Mouse (Mus musculus) forebrain, postnatal 0 days (tissue): ENCODE measurements around the gene Map3k7. TPM values are rescaled to one million over a fixed set of nuclear protein-coding genes. Genes with fewer than 3 reads are reported as not detected.

Experiments
- ATAC-seq: fragments of 200-750 bp; cut with Nextera tagmentation; 2 replicates; pipeline ENCODE4 v1.8.0; 2017; ENCODE audit warnings: mild to moderate bottlenecking, moderate library complexity
- DNase-seq: peaks from one replicate; pipeline ENCODE4 v3.0.0-alpha.2; 2015
- H3K27ac ChIP-seq: fragments of 300-500 bp; sonication (generic); 2 replicates; pipeline ENCODE4 v1.5.1; 2014; ENCODE audit warnings: low read depth, mild to moderate bottlenecking, antibody characterized with exemption, low read length, moderate library complexity, mixed read lengths
- H3K27me3 ChIP-seq: fragments of 300-500 bp; sonication (generic); 2 replicates; pipeline ENCODE4 v1.6.1; 2014; ENCODE audit warnings: mild to moderate bottlenecking, low read length, mixed read lengths; ENCODE audit not compliant: insufficient read depth
- H3K36me3 ChIP-seq: fragments of 300-500 bp; sonication (generic); 2 replicates; pipeline ENCODE4 v1.6.1; 2014; ENCODE audit warnings: mild to moderate bottlenecking, moderate library complexity; ENCODE audit not compliant: insufficient read depth
- H3K4me1 ChIP-seq: fragments of 300-500 bp; sonication (generic); 2 replicates; pipeline ENCODE4 v1.6.1; 2014; ENCODE audit warnings: antibody characterized with exemption; ENCODE audit not compliant: insufficient read depth
- H3K4me2 ChIP-seq: fragments of 300-500 bp; sonication (generic); 2 replicates; pipeline ENCODE4 v1.6.1; 2014; ENCODE audit warnings: low read depth, mild to moderate bottlenecking, moderate library complexity
- H3K4me3 ChIP-seq: fragments of 300-500 bp; sonication (generic); 2 replicates; pipeline ENCODE4 v1.5.1; 2014; ENCODE audit warnings: low read depth, low read length, mixed read lengths
- H3K9ac ChIP-seq: fragments of 300-500 bp; sonication (generic); 2 replicates; pipeline ENCODE4 v1.6.1; 2014; ENCODE audit warnings: mild to moderate bottlenecking
- H3K9me3 ChIP-seq: fragments of 300-500 bp; sonication (generic); 2 replicates; pipeline ENCODE4 v1.6.1; 2016; ENCODE audit warnings: low read length
- CTCF ChIP-seq: sonication (generic); IDR thresholded peaks from 2 replicates; pipeline ENCODE4 v1.5.1; 2016; ENCODE audit warnings: antibody characterized with exemption, control low read depth, low read depth
- WGBS: fragments of 180-500 bp; shearing (Covaris S2); extraction: QIAGEN DNeasy Blood & Tissue Kit; methylation state at CpG from one replicate; pipeline ENCODE4 v1.1.7; 2014; 5-methylcytosine and 5-hydroxymethylcytosine counted together
- polyA plus RNA-seq: library from polyadenylated mRNA; unstranded; fragments of >200 nt; fragmentation: Nextera tagmentation; extraction: Ambion mirVana; gene quantifications from 2 replicates; pipeline ENCODE4 v1.2.1, GENCODE M21; 2015
- total RNA-seq: library from RNA; depleted of rRNA; stranded (reverse); fragments of >200 nt; gene quantifications from 2 replicates; pipeline ENCODE4 v1.2.3, GENCODE M21; 2014

The Map3k7 gene
- total and polyA plus RNA-seq, 2 experiments from 2014 or later = 17.6 to 53.6 TPM

- Histone ChIP-seq H3K4me1 (peaks cover 6% of the 10 kb centered on the region; the same call in 1 of the 2 replicates), H3K4me3 (no peak overlapping the region), H3K27ac (0 out of 2 replicates have a peak overlapping the region, but pooled peaks have one; percentile 9), H3K9me3 (no peaks in the 10 kb centered on the region), H3K36me3 (no peaks in the 10 kb centered on the region), H3K27me3 (no peaks in the 10 kb centered on the region), H3K9ac (no peak overlapping the region), H3K4me2 (no peak overlapping the region)
- 68% methylated on average over 7 of the region's 7 CpGs for WGBS
- peak; percentile 11 for DNase-seq
- TF ChIP-seq CTCF = no peak
- peak; percentile 47; the same call in 1 of the 2 replicates for ATAC-seq
These were observed 73.4 kb downstream of the Map3k7 start for GRCm38 (mm10) chr4:32037267-32037666.

- TF ChIP-seq CTCF = peak; percentile 53
- DNase-seq (peak; percentile 71), ATAC-seq (peak; percentile 78)
- no peaks in the 10 kb centered on the region for H3K36me3 ChIP-seq
- WGBS = 50% methylated on average over 15 of the region's 15 CpGs
- H3K4me2 ChIP-seq = no peak overlapping the region
- peak overlapping the region; percentile 62 for H3K27ac ChIP-seq
- H3K9ac ChIP-seq = no peak overlapping the region
- no peaks in the 10 kb centered on the region for H3K9me3 ChIP-seq
- peaks cover 6% of the 10 kb centered on the region; the same call in 1 of the 2 replicates for H3K4me1 ChIP-seq
- H3K4me3 ChIP-seq = no peak overlapping the region
- no peaks in the 10 kb centered on the region for H3K27me3 ChIP-seq
These were observed 78.0 kb downstream of the Map3k7 start for GRCm38 (mm10) chr4:32041741-32042452.

GRCm38 (mm10) chr4:32045234-32045633 lies 81.3 kb downstream of the Map3k7 start:
- Histone ChIP-seq H3K27ac (no peak overlapping the region), H3K27me3 (no peaks in the 10 kb centered on the region), H3K4me2 (no peak overlapping the region), H3K36me3 (no peaks in the 10 kb centered on the region), H3K4me1 (peaks cover 10% of the 10 kb centered on the region; the same call in 1 of the 2 replicates), H3K4me3 (no peak overlapping the region), H3K9ac (no peak overlapping the region), H3K9me3 (no peaks in the 10 kb centered on the region)
- DNase-seq (no peak), ATAC-seq (no peak)
- 11% methylated on average over 5 of the region's 5 CpGs for WGBS
- no peak for TF ChIP-seq CTCF

- Histone ChIP-seq H3K4me1 (0 out of 2 replicates have a peak, but pooled peaks cover 3% of the 10 kb centered on the region), H3K27me3 (no peaks in the 10 kb centered on the region), H3K27ac (no peak overlapping the region), H3K9ac (no peak overlapping the region), H3K36me3 (no peaks in the 10 kb centered on the region), H3K9me3 (no peaks in the 10 kb centered on the region), H3K4me2 (no peak overlapping the region), H3K4me3 (no peak overlapping the region)
- no peak for TF ChIP-seq CTCF
- DNase-seq = no peak
- peak; percentile 57; the same call in 1 of the 2 replicates for ATAC-seq
- WGBS = 19% methylated on average over 4 of the region's 4 CpGs
These were observed 85.9 kb downstream of the Map3k7 start for GRCm38 (mm10) chr4:32049824-32050223.

GRCm38 (mm10) chr4:32053171-32053570 lies 89.3 kb downstream of the Map3k7 start:
- H3K4me1 ChIP-seq = 0 out of 2 replicates have a peak, but pooled peaks cover 3% of the 10 kb centered on the region
- no peak overlapping the region for H3K27ac ChIP-seq
- DNase-seq = no peak
- H3K36me3 ChIP-seq = no peaks in the 10 kb centered on the region
- no peak for TF ChIP-seq CTCF
- WGBS = 96% methylated on average over 14 of the region's 14 CpGs
- H3K9ac ChIP-seq = no peak overlapping the region
- no peak overlapping the region for H3K4me2 ChIP-seq
- H3K9me3 ChIP-seq = no peaks in the 10 kb centered on the region
- ATAC-seq = no peak
- no peaks in the 10 kb centered on the region for H3K27me3 ChIP-seq
- H3K4me3 ChIP-seq = no peak overlapping the region

GRCm38 (mm10) chr4:32055151-32056052 lies 91.5 kb downstream of the Map3k7 start:
- DNase-seq (peak; percentile 94), ATAC-seq (peak; percentile 93)
- Histone ChIP-seq H3K27ac (no peak overlapping the region), H3K4me1 (no peaks in the 10 kb centered on the region), H3K4me2 (peak overlapping the region; percentile 62), H3K4me3 (peak overlapping the region; percentile 36), H3K36me3 (no peaks in the 10 kb centered on the region), H3K9me3 (no peaks in the 10 kb centered on the region), H3K9ac (peak overlapping the region; percentile 37), H3K27me3 (no peaks in the 10 kb centered on the region)
- 12% methylated on average over 21 of the region's 21 CpGs for WGBS
- peak; percentile 97 for TF ChIP-seq CTCF
